Comparison of ENCODE assay signal across 11 mouse cellular contexts in genomic region chr17:6860067-6860466, GRCm38 (mm10).
DNase-seq lines count a peak whose midpoint lies in the region; ATAC-seq and TF ChIP-seq lines count a peak whose summit lies in the region.
"Had no signal": no experiment of that assay in that cellular context is flagged by ENCODE, and none has a peak within 500 bp of the region (broad histone marks: within the 10 kb centered on the region; RNA-seq: fewer than 3 reads in every experiment).

No protein-coding gene starts in this region.

- no peaks in the 10 kb centered on the region for H3K27me3 ChIP-seq in lung, embryonic 14.5 days (ENCODE audit: insufficient read depth, low read length)
- H3K27me3 ChIP-seq in forebrain, embryonic 14.5 days (replicated peaks; ENCODE audit: control insufficient read depth, insufficient read depth, low read length) = no peaks in the 10 kb centered on the region
- H3K27me3 ChIP-seq in stomach, embryonic 15.5 days (replicated peaks) = no peaks in the 10 kb centered on the region

- TF ChIP-seq CTCF in lung, embryonic 14.5 days (IDR thresholded peaks at IDR 0.05; ENCODE audit: low read depth) = no peak
- TF ChIP-seq CTCF in lung, adult 2 months (IDR thresholded peaks at IDR 0.05; ENCODE audit: insufficient read depth, low read length) = no peak

- no peaks in the 10 kb centered on the region for H3K36me3 ChIP-seq in lung, embryonic 14.5 days (ENCODE audit: insufficient read depth)
- H3K36me3 ChIP-seq in forebrain, embryonic 14.5 days (ENCODE audit: control insufficient read depth, insufficient read depth, low read length) = no peaks in the 10 kb centered on the region
- H3K36me3 ChIP-seq in stomach, embryonic 15.5 days = no peaks in the 10 kb centered on the region

- peak; percentile 57 for DNase-seq in lung, embryonic 14.5 days
- no peak for DNase-seq in lung, adult 2 months
- no peak for DNase-seq in forebrain, embryonic 14.5 days (ENCODE audit: low spot score)
- peak; percentile 49 for DNase-seq in lung, postnatal 10 days
- no peak for DNase-seq in gastrocnemius, postnatal 25 days
- DNase-seq in ovary, postnatal 36 days (ENCODE audit: low spot score) = no peak
- no peak for DNase-seq in heart, postnatal 14 days
- DNase-seq: cerebellum, postnatal 25 days; right cerebral cortex, postnatal 14 days; thymus, postnatal 36 days had no signal

- peak; percentile 26; the same call in 1 of the 2 replicates for ATAC-seq in lung, embryonic 14.5 days (ENCODE audit: insufficient read depth)
- 0 out of 2 replicates have a peak, but pooled peaks have one; percentile 1 for ATAC-seq in forebrain, embryonic 14.5 days
- no peak for ATAC-seq in stomach, embryonic 15.5 days (ENCODE audit: insufficient read depth, low FRiP score, low read depth)

- intact Hi-C loops in heart, postnatal 14 days (cut with DNase I) = no loop called here

- H3K27ac ChIP-seq in lung, embryonic 14.5 days (ENCODE audit: low read depth) = peak overlapping the region; percentile 81
- H3K27ac ChIP-seq in forebrain, embryonic 14.5 days (ENCODE audit: low read depth, low read length) = peak overlapping the region; percentile 75
- H3K27ac ChIP-seq in stomach, embryonic 15.5 days = peak overlapping the region; percentile 85

- TF ChIP-seq POLR2A in lung, adult 2 months (IDR thresholded peaks at IDR 0.05; ENCODE audit: borderline replicate concordance, extremely low read depth, low read depth, low read length) = no peak

- H3K9ac ChIP-seq in lung, embryonic 14.5 days = no peak overlapping the region
- peak overlapping the region; percentile 3; the same call in 1 of the 2 replicates for H3K9ac ChIP-seq in forebrain, embryonic 14.5 days (ENCODE audit: low read length)
- H3K9ac ChIP-seq in stomach, embryonic 15.5 days = no peak overlapping the region

- H3K4me3 ChIP-seq in lung, embryonic 14.5 days (ENCODE audit: low read depth, low read length) = no peak overlapping the region
- no peak overlapping the region for H3K4me3 ChIP-seq in lung, adult 2 months (replicated peaks; ENCODE audit: extremely low read depth, low read depth, low read length)
- no peak overlapping the region for H3K4me3 ChIP-seq in forebrain, embryonic 14.5 days (ENCODE audit: low read depth, low read length)
- H3K4me3 ChIP-seq in stomach, embryonic 15.5 days (replicated peaks) = no peak overlapping the region

- peaks cover 27% of the 10 kb centered on the region; the same call in 1 of the 2 replicates for H3K4me1 ChIP-seq in lung, embryonic 14.5 days (ENCODE audit: insufficient read depth)
- H3K4me1 ChIP-seq in lung, adult 2 months (ENCODE audit: control insufficient read depth, insufficient read depth, low read length) = peaks cover 10% of the 10 kb centered on the region
- peaks cover 14% of the 10 kb centered on the region; the same call in 1 of the 2 replicates for H3K4me1 ChIP-seq in forebrain, embryonic 14.5 days (ENCODE audit: control insufficient read depth, insufficient read depth, low read length)
- H3K4me1 ChIP-seq in stomach, embryonic 15.5 days = peaks cover 26% of the 10 kb centered on the region

- WGBS in lung, embryonic 14.5 days = 12% methylated on average over 4 of the region's 4 CpGs
- 40% methylated on average over 4 of the region's 4 CpGs for WGBS in lung, adult 2 months
- WGBS in forebrain, embryonic 14.5 days = 6% methylated on average over 4 of the region's 4 CpGs
- 29% methylated on average over 4 of the region's 4 CpGs for WGBS in stomach, embryonic 15.5 days

- H3K4me2 ChIP-seq in lung, embryonic 14.5 days = no peak overlapping the region
- H3K4me2 ChIP-seq in forebrain, embryonic 14.5 days (ENCODE audit: low read length) = no peak overlapping the region
- 0 out of 2 replicates have a peak overlapping the region, but pooled peaks have one; percentile 50 for H3K4me2 ChIP-seq in stomach, embryonic 15.5 days

- no peaks in the 10 kb centered on the region for H3K9me3 ChIP-seq in lung, embryonic 14.5 days (ENCODE audit: low read depth, low read length)
- no peaks in the 10 kb centered on the region for H3K9me3 ChIP-seq in forebrain, embryonic 14.5 days (replicated peaks; ENCODE audit: control insufficient read depth, low read length)
- H3K9me3 ChIP-seq in stomach, embryonic 15.5 days = no peaks in the 10 kb centered on the region

Comparison
In these comparisons a context has a peak if more than half of its experiments do, and no peak if none do; other contexts are left out.
1. DNase-seq: peak in lung, embryonic 14.5 days (single experiment) and lung, postnatal 10 days (single experiment); none in lung, adult 2 months (single experiment), forebrain, embryonic 14.5 days (single experiment), gastrocnemius, postnatal 25 days (single experiment), ovary, postnatal 36 days (single experiment) and heart, postnatal 14 days (0 of 2).
2. Peak in every context shown above with its lines, with median percentiles within 50 percentile points of each other: H3K27ac ChIP-seq.